In the genomic region with DNA sequence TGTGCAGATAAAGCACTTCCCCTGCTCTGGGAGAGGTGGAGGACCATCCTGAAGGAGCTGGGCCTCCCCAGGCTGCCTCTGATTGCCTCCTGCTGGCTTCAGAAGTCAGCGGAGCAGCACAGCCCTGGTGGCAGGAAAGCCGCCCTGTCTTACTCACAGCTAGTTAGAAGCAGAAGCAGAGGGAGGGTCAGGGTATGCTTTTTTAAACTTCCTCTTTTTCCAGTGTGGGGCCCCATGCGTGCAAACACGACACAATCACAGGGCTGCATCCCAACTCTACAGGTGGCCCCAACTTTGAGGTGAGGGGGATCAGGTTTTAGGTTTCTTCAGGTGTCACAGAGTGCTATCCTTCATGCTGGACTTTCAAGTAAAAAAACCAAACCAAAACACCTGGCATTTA, we compare ENCODE assay signal across 8 mouse cellular contexts. TPM values are rescaled to one million over a fixed set of nuclear protein-coding genes. Genes with fewer than 3 reads are reported as not detected.
DNase-seq lines count a peak whose midpoint lies in the region; ATAC-seq and TF ChIP-seq lines count a peak whose summit lies in the region.

No protein-coding gene starts in this region.

- WGBS in hindbrain, embryonic 12.5 days = 36% methylated on average over 4 of the region's 4 CpGs
- WGBS in hindbrain, embryonic 11.5 days = 50% methylated on average over 4 of the region's 4 CpGs
- 45% methylated on average over 4 of the region's 4 CpGs for WGBS in hindbrain, embryonic 16.5 days
- 32% methylated on average over 4 of the region's 4 CpGs for WGBS in midbrain, embryonic 11.5 days

- H3K4me1 ChIP-seq in hindbrain, embryonic 12.5 days = peaks cover 57% of the 10 kb centered on the region
- H3K4me1 ChIP-seq in hindbrain, embryonic 11.5 days (replicated peaks; ENCODE audit: control insufficient read depth, insufficient read depth, low read length) = peaks cover 18% of the 10 kb centered on the region
- H3K4me1 ChIP-seq in G1E (ENCODE audit: insufficient read depth, low read depth, low read length) = peaks cover 95% of the 10 kb centered on the region
- peaks cover 37% of the 10 kb centered on the region for H3K4me1 ChIP-seq in hindbrain, embryonic 16.5 days (ENCODE audit: control insufficient read depth, insufficient read depth, low read depth, low read length)
- peaks cover 39% of the 10 kb centered on the region for H3K4me1 ChIP-seq in midbrain, embryonic 11.5 days (ENCODE audit: control insufficient read depth, insufficient read depth, low read length)

- H3K27me3 ChIP-seq in hindbrain, embryonic 12.5 days = no peaks in the 10 kb centered on the region
- no peaks in the 10 kb centered on the region for H3K27me3 ChIP-seq in hindbrain, embryonic 11.5 days (ENCODE audit: control insufficient read depth, insufficient read depth, low read length)
- H3K27me3 ChIP-seq in G1E (ENCODE audit: insufficient read depth, low read length) = no peaks in the 10 kb centered on the region
- H3K27me3 ChIP-seq in hindbrain, embryonic 16.5 days (replicated peaks; ENCODE audit: control insufficient read depth, insufficient read depth, low read length) = no peaks in the 10 kb centered on the region
- no peaks in the 10 kb centered on the region for H3K27me3 ChIP-seq in midbrain, embryonic 11.5 days (ENCODE audit: control insufficient read depth, insufficient read depth, low read length)

- no peak for DNase-seq in hindbrain, embryonic 11.5 days (ENCODE audit: low spot score)
- DNase-seq in G1E (ENCODE audit: low spot score) = peak; percentile 72
- DNase-seq in lung, postnatal 14 days = peak; percentile 65
- DNase-seq in frontal cortex, postnatal 10 days (ENCODE audit: low spot score in 2 of 2) = no peak
- no peak for DNase-seq in adrenal gland, postnatal 4 days (ENCODE audit: low spot score in 2 of 2)
- no peak for DNase-seq in midbrain, embryonic 11.5 days (ENCODE audit: low spot score, missing footprints)

- no peak for ATAC-seq in hindbrain, embryonic 12.5 days (ENCODE audit: low FRiP score)
- ATAC-seq in hindbrain, embryonic 11.5 days (ENCODE audit: low FRiP score) = no peak
- ATAC-seq in G1E (ENCODE audit: extremely low read depth, insufficient number of reproducible peaks, low FRiP score, poor library complexity, severe bottlenecking) = peak; percentile 71
- ATAC-seq in hindbrain, embryonic 16.5 days = no peak
- no peak for ATAC-seq in midbrain, embryonic 11.5 days (ENCODE audit: low FRiP score)

- H3K4me3 ChIP-seq in hindbrain, embryonic 12.5 days = no peak overlapping the region
- no peak overlapping the region for H3K4me3 ChIP-seq in hindbrain, embryonic 11.5 days (ENCODE audit: low read depth, low read length)
- peak overlapping the region; percentile 57; the same call in 1 of the 2 replicates for H3K4me3 ChIP-seq in G1E (ENCODE audit: low read depth, low read length)
- H3K4me3 ChIP-seq in hindbrain, embryonic 16.5 days (ENCODE audit: low read length) = no peak overlapping the region
- no peak overlapping the region for H3K4me3 ChIP-seq in midbrain, embryonic 11.5 days (ENCODE audit: low read depth, low read length)

- H3K9ac ChIP-seq in hindbrain, embryonic 12.5 days = no peak overlapping the region
- H3K9ac ChIP-seq in hindbrain, embryonic 11.5 days (ENCODE audit: low read depth, low read length) = no peak overlapping the region
- H3K9ac ChIP-seq in hindbrain, embryonic 16.5 days (ENCODE audit: low read depth, low read length) = no peak overlapping the region
- no peak overlapping the region for H3K9ac ChIP-seq in midbrain, embryonic 11.5 days (ENCODE audit: low read length)

- H3K36me3 ChIP-seq in hindbrain, embryonic 12.5 days = no peaks in the 10 kb centered on the region
- no peaks in the 10 kb centered on the region for H3K36me3 ChIP-seq in hindbrain, embryonic 11.5 days (ENCODE audit: control insufficient read depth, insufficient read depth, low read length)
- peaks cover 59% of the 10 kb centered on the region for H3K36me3 ChIP-seq in G1E (replicated peaks)
- no peaks in the 10 kb centered on the region for H3K36me3 ChIP-seq in hindbrain, embryonic 16.5 days (ENCODE audit: control insufficient read depth, insufficient read depth, low read length)
- H3K36me3 ChIP-seq in midbrain, embryonic 11.5 days (ENCODE audit: control insufficient read depth, insufficient read depth, low read length) = no peaks in the 10 kb centered on the region

- no peak for TF ChIP-seq CTCF in G1E (IDR thresholded peaks at IDR 0.05; ENCODE audit: low read depth, low read length)

- H3K4me2 ChIP-seq in hindbrain, embryonic 12.5 days (replicated peaks) = no peak overlapping the region
- H3K4me2 ChIP-seq in hindbrain, embryonic 11.5 days (replicated peaks; ENCODE audit: low read depth, low read length) = no peak overlapping the region
- H3K4me2 ChIP-seq in hindbrain, embryonic 16.5 days (ENCODE audit: low read length) = no peak overlapping the region
- no peak overlapping the region for H3K4me2 ChIP-seq in midbrain, embryonic 11.5 days

- H3K9me3 ChIP-seq in hindbrain, embryonic 12.5 days (replicated peaks) = no peaks in the 10 kb centered on the region
- no peaks in the 10 kb centered on the region for H3K9me3 ChIP-seq in hindbrain, embryonic 11.5 days (ENCODE audit: control insufficient read depth, low read length)
- no peaks in the 10 kb centered on the region for H3K9me3 ChIP-seq in G1E (replicated peaks)
- H3K9me3 ChIP-seq in hindbrain, embryonic 16.5 days (ENCODE audit: control insufficient read depth, low read length) = no peaks in the 10 kb centered on the region
- no peaks in the 10 kb centered on the region for H3K9me3 ChIP-seq in midbrain, embryonic 11.5 days (ENCODE audit: control insufficient read depth, low read length)

- H3K27ac ChIP-seq in hindbrain, embryonic 12.5 days = 0 out of 2 replicates have a peak overlapping the region, but pooled peaks have one; percentile 3
- no peak overlapping the region for H3K27ac ChIP-seq in hindbrain, embryonic 11.5 days (ENCODE audit: low read depth, low read length)
- H3K27ac ChIP-seq in hindbrain, embryonic 16.5 days (ENCODE audit: low read depth, low read length) = 0 out of 2 replicates have a peak overlapping the region, but pooled peaks have one; percentile 32
- no peak overlapping the region for H3K27ac ChIP-seq in midbrain, embryonic 11.5 days (ENCODE audit: low read depth, low read length)

RNA-seq across cellular contexts. Expression of a gene that starts 5.7 kb away (rescaled TPM):
- 0.21 TPM in 1 of 2 replicates, not detected in the other for polyA plus RNA-seq in hindbrain, embryonic 12.5 days (2016; fragmentation: Nextera tagmentation; extraction: Ambion mirVana)
- 0.28 TPM in 1 of 2 replicates, not detected in the other for polyA plus RNA-seq in hindbrain, embryonic 11.5 days (2014; fragmentation: Nextera tagmentation; extraction: Ambion mirVana)
- total RNA-seq in G1E (2014; fragmentation: Nextera tagmentation) = not detected in 2 replicates
- not detected in 2 replicates for total RNA-seq in G1E (2017)
- polyA plus RNA-seq in G1E (2012) = not detected in 2 replicates
- not detected in 2 replicates for polyA plus RNA-seq in hindbrain, embryonic 16.5 days (2015; fragmentation: Nextera tagmentation; extraction: Ambion mirVana)
- total RNA-seq in adrenal gland, postnatal 4 days (2021) = not detected
- polyA plus RNA-seq in midbrain, embryonic 11.5 days (2014; fragmentation: Nextera tagmentation; extraction: Ambion mirVana) = 0.14 TPM in 1 of 2 replicates, not detected in the other

RNA-seq across cellular contexts. Expression of a gene that starts 27.8 kb away (rescaled TPM):
- polyA plus RNA-seq in hindbrain, embryonic 12.5 days (2016; fragmentation: Nextera tagmentation; extraction: Ambion mirVana) = 28.1 and 30.1 TPM in 2 replicates
- 30.4 and 35.4 TPM in 2 replicates for polyA plus RNA-seq in hindbrain, embryonic 11.5 days (2014; fragmentation: Nextera tagmentation; extraction: Ambion mirVana)
- total RNA-seq in G1E (2014; fragmentation: Nextera tagmentation) (86.9 and 89.5 TPM in 2 replicates), G1E (2017) (14.6 and 16.3 TPM in 2 replicates)
- 57.2 and 68.1 TPM in 2 replicates for polyA plus RNA-seq in G1E (2012)
- 22.1 and 23.9 TPM in 2 replicates for polyA plus RNA-seq in hindbrain, embryonic 16.5 days (2015; fragmentation: Nextera tagmentation; extraction: Ambion mirVana)
- 10 to 100 TPM; 70.9 to 77.5 TPM for total RNA-seq in adrenal gland, postnatal 4 days (2021)
- polyA plus RNA-seq in midbrain, embryonic 11.5 days (2014; fragmentation: Nextera tagmentation; extraction: Ambion mirVana) = 31.5 and 32.0 TPM in 2 replicates

Comparison
In these comparisons a context has a peak if more than half of its experiments do, and no peak if none do; other contexts are left out.
1. H3K27ac ChIP-seq: peak in hindbrain, embryonic 12.5 days (single experiment) and hindbrain, embryonic 16.5 days (single experiment); none in hindbrain, embryonic 11.5 days (single experiment) and midbrain, embryonic 11.5 days (single experiment).
2. DNase-seq: peak in G1E (single experiment) and lung, postnatal 14 days (single experiment); none in hindbrain, embryonic 11.5 days (single experiment), frontal cortex, postnatal 10 days (0 of 2), adrenal gland, postnatal 4 days (0 of 2) and midbrain, embryonic 11.5 days (single experiment).